Mouse (Mus musculus) liver, postnatal 0 days (tissue): ENCODE results near the gene Myo1f. TPM values are rescaled to one million over a fixed set of nuclear protein-coding genes. Genes with fewer than 3 reads are reported as not detected.

Experiments
- ATAC-seq: fragments of 200-750 bp; cut with Nextera tagmentation; 2 replicates; pipeline ENCODE4 v1.8.0; 2017; ENCODE audit warnings: mild to moderate bottlenecking, moderate library complexity
- DNase-seq: peaks from one replicate; pipeline ENCODE4 v3.0.0-alpha.2; 2016
- H3K27ac ChIP-seq: fragments of 300-500 bp; sonication (generic); 2 replicates; pipeline ENCODE4 v1.5.1; 2014; ENCODE audit warnings: antibody characterized with exemption, moderate library complexity, mild to moderate bottlenecking, low read depth
- H3K27me3 ChIP-seq: fragments of 300-500 bp; sonication (generic); 2 replicates; pipeline ENCODE4 v1.6.1; 2014; ENCODE audit warnings: low read length, control low read depth, mixed read lengths; ENCODE audit not compliant: insufficient read depth
- H3K36me3 ChIP-seq: fragments of 300-500 bp; sonication (generic); replicated peaks from 2 replicates; pipeline ENCODE4 v1.6.1; 2014; ENCODE audit warnings: mild to moderate bottlenecking, control low read depth, low read length, moderate library complexity, mixed read lengths; ENCODE audit not compliant: insufficient read depth
- H3K4me1 ChIP-seq: fragments of 300-500 bp; sonication (generic); 2 replicates; pipeline ENCODE4 v1.6.1; 2014; ENCODE audit warnings: antibody characterized with exemption, mild to moderate bottlenecking, control low read depth; ENCODE audit not compliant: insufficient read depth
- H3K4me2 ChIP-seq: fragments of 300-500 bp; sonication (generic); 2 replicates; pipeline ENCODE4 v1.6.1; 2014; ENCODE audit warnings: low read depth, mild to moderate bottlenecking, low read length, moderate library complexity, mixed read lengths
- H3K4me3 ChIP-seq: fragments of 300-500 bp; sonication (generic); 2 replicates; pipeline ENCODE4 v1.5.1; 2014; ENCODE audit warnings: low read depth, low read length
- H3K9ac ChIP-seq: fragments of 300-500 bp; sonication (generic); replicated peaks from 2 replicates; pipeline ENCODE4 v1.6.1; 2014; ENCODE audit warnings: mild to moderate bottlenecking, moderate library complexity
- H3K9me3 ChIP-seq: fragments of 300-500 bp; sonication (generic); 2 replicates; pipeline ENCODE4 v1.6.1; 2016; ENCODE audit warnings: mild to moderate bottlenecking, control low read depth, low read length, mixed read lengths
- CTCF ChIP-seq: sonication (generic); IDR thresholded peaks from 2 replicates; pipeline ENCODE4 v1.5.1; 2016; ENCODE audit warnings: antibody characterized with exemption, low read depth
- EP300 ChIP-seq: IDR thresholded peaks from 2 replicates; pipeline ENCODE4 v1.6.1; 2016; ENCODE audit warnings: antibody characterized with exemption, low read depth, mild to moderate bottlenecking
- WGBS: fragments of 180-500 bp; shearing (Covaris S2); extraction: QIAGEN DNeasy Blood & Tissue Kit; methylation state at CpG from one replicate; pipeline ENCODE4 v1.1.7; 2014; ENCODE audit not compliant: insufficient replicate concordance; 5-methylcytosine and 5-hydroxymethylcytosine counted together
- polyA plus RNA-seq: library from polyadenylated mRNA; unstranded; fragments of >200 nt; fragmentation: Nextera tagmentation; extraction: Ambion mirVana; gene quantifications from 2 replicates; pipeline ENCODE4 v1.2.1, GENCODE M21; 2015

Myo1f gene
- polyA plus RNA-seq, 1 experiment from 2014 or later: 9.5 TPM

GRCm38 (mm10) chr17:33627281-33627680 lies 71.8 kb downstream of the Myo1f start:
- 84% methylated on average over 3 of the region's 3 CpGs for WGBS
- Histone ChIP-seq H3K4me2 (no peak overlapping the region), H3K9ac (no peak overlapping the region), H3K27ac (no peak overlapping the region), H3K36me3 (peaks cover 10% of the 10 kb centered on the region), H3K27me3 (no peaks in the 10 kb centered on the region), H3K4me3 (no peak overlapping the region), H3K4me1 (peaks cover 17% of the 10 kb centered on the region), H3K9me3 (no peaks in the 10 kb centered on the region)
- DNase-seq: no peak
- ATAC-seq: no peak
- TF ChIP-seq EP300 (no peak), CTCF (no peak)

GRCm38 (mm10) chr17:33628621-33629486 lies 73.3 kb downstream of the Myo1f start, which contains the start of gene Zfp414:
Gene Zfp414 (plus strand): TSS chr17:33629090.
- Histone ChIP-seq H3K4me3 (peak within 1 kb of the TSS; percentile 81), H3K27me3 (no peaks in the 10 kb centered on the region), H3K9me3 (no peaks in the 10 kb centered on the region), H3K4me1 (peaks cover 17% of the 10 kb centered on the region), H3K4me2 (peak within 1 kb of the TSS; percentile 90), H3K27ac (peak within 1 kb of the TSS; percentile 97), H3K36me3 (peaks cover 10% of the 10 kb centered on the region), H3K9ac (peak within 1 kb of the TSS; percentile 74)
- peak; percentile 66 for TF ChIP-seq EP300
- 0 out of 2 replicates have a peak, but pooled peaks have one; percentile 14 for TF ChIP-seq CTCF
- DNase-seq (peak; percentile 96), ATAC-seq (peak; percentile 98)
- WGBS: 3% methylated on average over 35 of the region's 35 CpGs

GRCm38 (mm10) chr17:33629487-33630125 lies 74.1 kb downstream of the Myo1f start:
- ATAC-seq (peak; percentile 44), DNase-seq (peak; percentile 29)
- 49% methylated on average over 12 of the region's 12 CpGs for whole genome bisulfite sequencing
- H3K27ac ChIP-seq: peak overlapping the region; percentile 97
- peaks cover 17% of the 10 kb centered on the region for H3K4me1 ChIP-seq
- no peaks in the 10 kb centered on the region for H3K27me3 ChIP-seq
- H3K9ac ChIP-seq: peak overlapping the region; percentile 74
- H3K4me2 ChIP-seq: peak overlapping the region; percentile 90
- H3K4me3 ChIP-seq: peak overlapping the region; percentile 81
- peaks cover 10% of the 10 kb centered on the region for H3K36me3 ChIP-seq
- TF ChIP-seq CTCF: no peak
- no peak for TF ChIP-seq EP300
- no peaks in the 10 kb centered on the region for H3K9me3 ChIP-seq

DNA sequence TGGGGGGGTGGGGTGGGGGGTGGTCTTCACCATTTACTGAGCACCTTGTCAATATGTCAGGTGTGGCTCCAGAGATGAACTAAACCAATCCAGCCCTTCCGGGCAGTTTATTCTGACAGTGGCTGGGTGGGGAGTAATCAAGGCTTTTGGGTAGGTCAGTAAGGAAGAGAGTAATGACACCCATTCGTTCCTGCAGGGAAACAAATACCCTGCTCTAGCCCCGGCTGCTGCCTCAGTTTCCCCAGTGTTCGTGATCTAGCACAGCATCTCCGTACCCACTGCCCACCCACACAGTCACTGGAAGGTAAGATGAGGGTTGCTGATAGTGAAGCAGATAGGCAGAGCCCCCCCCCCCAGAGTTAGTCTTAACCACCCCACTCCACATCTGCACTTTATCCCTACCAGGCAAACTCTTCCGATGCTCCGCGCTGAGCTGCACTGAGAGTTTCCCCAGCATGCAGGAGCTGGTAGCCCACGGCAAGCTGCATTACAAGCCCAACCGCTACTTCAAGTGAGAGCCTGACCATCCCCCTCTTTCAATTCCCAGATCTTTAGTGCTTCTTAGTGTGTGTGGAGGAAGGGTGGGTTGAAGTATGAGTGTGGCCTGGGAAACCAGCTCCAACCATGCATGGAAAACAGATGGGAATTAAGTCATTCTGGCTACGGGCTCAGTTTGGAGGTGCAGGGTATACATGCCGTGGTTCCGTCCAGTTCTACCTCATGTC lies 74.8 kb downstream of the Myo1f start:
- H3K27ac ChIP-seq: no peak overlapping the region
- WGBS: 90% methylated on average over 13 of the region's 13 CpGs
- TF ChIP-seq EP300 (no peak), CTCF (no peak)
- no peaks in the 10 kb centered on the region for H3K27me3 ChIP-seq
- H3K4me3 ChIP-seq: peak overlapping the region; percentile 81
- peak overlapping the region; percentile 90 for H3K4me2 ChIP-seq
- peaks cover 17% of the 10 kb centered on the region for H3K4me1 ChIP-seq
- no peak overlapping the region for H3K9ac ChIP-seq
- DNase-seq (no peak), ATAC-seq (no peak)
- peaks cover 10% of the 10 kb centered on the region for H3K36me3 ChIP-seq
- H3K9me3 ChIP-seq: no peaks in the 10 kb centered on the region

DNA sequence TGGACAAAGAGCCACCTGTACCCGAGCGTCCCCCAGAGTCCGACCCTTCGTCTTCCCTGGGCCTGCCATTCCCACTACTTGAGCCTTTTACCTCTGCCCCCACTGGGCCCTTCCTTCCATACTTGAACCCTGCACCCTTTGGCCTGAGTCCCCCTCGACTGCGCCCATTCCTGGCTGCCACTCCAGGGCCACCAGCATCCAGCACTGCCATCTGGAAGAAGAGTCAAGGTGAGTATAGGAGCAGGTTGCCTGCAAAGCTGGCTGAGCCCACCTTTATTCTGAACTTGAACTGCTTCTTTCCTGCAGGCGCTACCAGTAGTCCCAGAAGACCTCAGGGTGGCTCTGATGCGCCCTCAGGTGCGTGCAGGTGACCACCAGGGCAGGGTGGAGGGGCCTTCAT lies 75.7 kb downstream of the Myo1f start:
- H3K27ac ChIP-seq: no peak overlapping the region
- TF ChIP-seq EP300: no peak
- TF ChIP-seq CTCF: no peak

DNA sequence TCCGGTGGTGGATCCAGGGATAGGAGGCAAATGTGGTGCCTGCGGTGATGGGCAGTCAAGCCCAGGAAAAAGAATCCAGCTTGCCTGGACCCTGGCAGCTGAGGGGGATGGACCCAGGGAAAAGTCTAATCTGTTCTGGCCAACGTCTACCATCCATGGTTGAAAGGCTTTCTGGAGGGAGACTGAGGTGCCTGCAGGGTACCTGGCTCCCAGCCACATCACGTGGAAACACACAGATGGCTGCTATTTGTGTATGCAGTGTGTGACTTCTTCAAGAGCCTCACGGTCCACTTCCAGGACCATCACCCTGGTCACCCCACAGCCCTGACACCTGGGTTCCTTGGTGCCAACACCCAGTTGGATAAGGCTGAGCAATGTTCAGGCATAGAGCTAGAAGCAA lies 76.3 kb downstream of the Myo1f start:
- Histone ChIP-seq H3K27me3 (no peaks in the 10 kb centered on the region), H3K4me1 (peaks cover 17% of the 10 kb centered on the region), H3K9ac (no peak overlapping the region), H3K4me2 (no peak overlapping the region), H3K27ac (no peak overlapping the region), H3K4me3 (no peak overlapping the region), H3K36me3 (peaks cover 10% of the 10 kb centered on the region), H3K9me3 (no peaks in the 10 kb centered on the region)
- TF ChIP-seq CTCF (no peak), EP300 (no peak)
- DNase-seq (no peak), ATAC-seq (no peak)
- WGBS: 90% methylated on average over 5 of the region's 5 CpGs

More for the DNA sequence above, 75.7 kb downstream of the Myo1f start:
- WGBS: 94% methylated on average over 9 of the region's 9 CpGs
- no peak for ATAC-seq
- H3K27me3 ChIP-seq: no peaks in the 10 kb centered on the region
- H3K4me3 ChIP-seq: no peak overlapping the region
- DNase-seq: no peak
- no peak overlapping the region for H3K9ac ChIP-seq
- no peaks in the 10 kb centered on the region for H3K9me3 ChIP-seq
- H3K4me1 ChIP-seq: peaks cover 17% of the 10 kb centered on the region
- no peak overlapping the region for H3K4me2 ChIP-seq
- H3K36me3 ChIP-seq: peaks cover 10% of the 10 kb centered on the region
